Mouse (Mus musculus): ENCODE measurements around the gene Bag5. TPM values are rescaled to one million over a fixed set of nuclear protein-coding genes. Genes with fewer than 3 reads are reported as not detected.
"Not testable (repeated sequence)": the region's sequence is repeated elsewhere in the genome, so short reads cannot be mapped to it uniquely, and the experiment has no call there.

Bag5 gene
- polyA plus RNA-seq, 1 experiment from 2014 or later, result 65.3 TPM

- Histone ChIP-seq H3K4me3 (ENCODE audit: low read length) (peak overlapping the region; percentile 91), H3K9me3 (ENCODE audit: control insufficient read depth, low read length) (no peaks in the 10 kb centered on the region), H3K36me3 (ENCODE audit: control insufficient read depth, insufficient read depth, low read length) (no peaks in the 10 kb centered on the region), H3K4me2 (ENCODE audit: low read length) (peak overlapping the region; percentile 92), H3K9ac (ENCODE audit: low read depth, low read length) (peak overlapping the region; percentile 98), H3K27ac (ENCODE audit: low read depth, low read length) (peak overlapping the region; percentile 88), H3K27me3 (replicated peaks; ENCODE audit: control insufficient read depth, insufficient read depth, low read length) (no peaks in the 10 kb centered on the region; the same call in 1 of the 2 replicates), H3K4me1 (ENCODE audit: control insufficient read depth, insufficient read depth, low read depth, low read length) (peaks cover 29% of the 10 kb centered on the region)
- no peak for ATAC-seq
- 39% methylated on average over 23 of the region's 23 CpGs for WGBS
Measured at GRCm38 (mm10) chr12:111669000-111669788, 43.9 kb downstream of the Bag5 start.

GRCm38 (mm10) chr12:111668457-111668912, 44.6 kb downstream of the Bag5 start:
- Histone ChIP-seq H3K9me3 (ENCODE audit: control insufficient read depth, low read length) (no peaks in the 10 kb centered on the region), H3K9ac (ENCODE audit: low read depth, low read length) (peak overlapping the region; percentile 98), H3K27me3 (replicated peaks; ENCODE audit: control insufficient read depth, insufficient read depth, low read length) (no peaks in the 10 kb centered on the region), H3K36me3 (ENCODE audit: control insufficient read depth, insufficient read depth, low read length) (no peaks in the 10 kb centered on the region), H3K4me2 (ENCODE audit: low read length) (peak overlapping the region; percentile 92), H3K4me3 (ENCODE audit: low read length) (peak overlapping the region; percentile 91), H3K27ac (ENCODE audit: low read depth, low read length) (peak overlapping the region; percentile 88), H3K4me1 (ENCODE audit: control insufficient read depth, insufficient read depth, low read depth, low read length) (peaks cover 29% of the 10 kb centered on the region)
- peak; percentile 37 for ATAC-seq
- 2% methylated on average over 8 of the region's 8 CpGs for WGBS

GRCm38 (mm10) chr12:111667421-111667820, 45.6 kb downstream of the Bag5 start:
- no peak overlapping the region for H3K4me2 ChIP-seq (ENCODE audit: low read length)

GRCm38 (mm10) chr12:111666380-111666779, 46.7 kb downstream of the Bag5 start:
- Histone ChIP-seq H3K27ac (ENCODE audit: low read depth, low read length) (no peak overlapping the region), H3K4me1 (ENCODE audit: control insufficient read depth, insufficient read depth, low read depth, low read length) (peaks cover 23% of the 10 kb centered on the region), H3K9me3 (ENCODE audit: control insufficient read depth, low read length) (no peaks in the 10 kb centered on the region), H3K36me3 (ENCODE audit: control insufficient read depth, insufficient read depth, low read length) (no peaks in the 10 kb centered on the region), H3K9ac (ENCODE audit: low read depth, low read length) (no peak overlapping the region), H3K4me2 (ENCODE audit: low read length) (no peak overlapping the region), H3K27me3 (replicated peaks; ENCODE audit: control insufficient read depth, insufficient read depth, low read length) (no peaks in the 10 kb centered on the region), H3K4me3 (ENCODE audit: low read length) (no peak overlapping the region)
- WGBS, result 73% methylated on average over 13 of the region's 13 CpGs
- no peak for ATAC-seq

More at GRCm38 (mm10) chr12:111667421-111667820, 45.6 kb downstream of the Bag5 start:
- H3K27ac ChIP-seq (ENCODE audit: low read depth, low read length), result no peak overlapping the region
- H3K4me3 ChIP-seq (ENCODE audit: low read length), result no peak overlapping the region
- no peaks in the 10 kb centered on the region for H3K9me3 ChIP-seq (ENCODE audit: control insufficient read depth, low read length)
- H3K27me3 ChIP-seq (replicated peaks; ENCODE audit: control insufficient read depth, insufficient read depth, low read length), result no peaks in the 10 kb centered on the region
- peaks cover 23% of the 10 kb centered on the region for H3K4me1 ChIP-seq (ENCODE audit: control insufficient read depth, insufficient read depth, low read depth, low read length)
- ATAC-seq, result no peak
- 84% methylated on average over 5 of the region's 5 CpGs for whole genome bisulfite sequencing
- no peak overlapping the region for H3K9ac ChIP-seq (ENCODE audit: low read depth, low read length)
- no peaks in the 10 kb centered on the region for H3K36me3 ChIP-seq (ENCODE audit: control insufficient read depth, insufficient read depth, low read length)

GRCm38 (mm10) chr12:111665041-111665880, 47.8 kb downstream of the Bag5 start:
- Histone ChIP-seq H3K4me1 (ENCODE audit: control insufficient read depth, insufficient read depth, low read depth, low read length) (peaks cover 23% of the 10 kb centered on the region), H3K27me3 (replicated peaks; ENCODE audit: control insufficient read depth, insufficient read depth, low read length) (no peaks in the 10 kb centered on the region), H3K36me3 (ENCODE audit: control insufficient read depth, insufficient read depth, low read length) (no peaks in the 10 kb centered on the region), H3K9me3 (ENCODE audit: control insufficient read depth, low read length) (no peaks in the 10 kb centered on the region), H3K4me3 (ENCODE audit: low read length) (no peak overlapping the region), H3K27ac (ENCODE audit: low read depth, low read length) (no peak overlapping the region), H3K4me2 (ENCODE audit: low read length) (no peak overlapping the region), H3K9ac (ENCODE audit: low read depth, low read length) (no peak overlapping the region)
- ATAC-seq, result no peak
- 79% methylated on average over 13 of the region's 13 CpGs for WGBS

- ATAC-seq, result no peak
- no peaks in the 10 kb centered on the region for H3K27me3 ChIP-seq (replicated peaks; ENCODE audit: control insufficient read depth, insufficient read depth, low read length)
- H3K4me2 ChIP-seq (ENCODE audit: low read length), result no peak overlapping the region
- H3K9me3 ChIP-seq (ENCODE audit: control insufficient read depth, low read length), result no peaks in the 10 kb centered on the region
- H3K27ac ChIP-seq (ENCODE audit: low read depth, low read length), result no peak overlapping the region
- no peak overlapping the region for H3K9ac ChIP-seq (ENCODE audit: low read depth, low read length)
- 63% methylated on average over 6 of the region's 6 CpGs for WGBS
- no peaks in the 10 kb centered on the region; the same call in 1 of the 2 replicates for H3K36me3 ChIP-seq (ENCODE audit: control insufficient read depth, insufficient read depth, low read length)
- H3K4me3 ChIP-seq (ENCODE audit: low read length), result no peak overlapping the region
- H3K4me1 ChIP-seq (ENCODE audit: control insufficient read depth, insufficient read depth, low read depth, low read length), result peaks cover 12% of the 10 kb centered on the region
Measured at GRCm38 (mm10) chr12:111664144-111664634, 48.9 kb downstream of the Bag5 start.

- no peak overlapping the region for H3K9ac ChIP-seq (ENCODE audit: low read depth, low read length)
- no peaks in the 10 kb centered on the region; the same call in 1 of the 2 replicates for H3K36me3 ChIP-seq (ENCODE audit: control insufficient read depth, insufficient read depth, low read length)
- no peak overlapping the region for H3K4me2 ChIP-seq (ENCODE audit: low read length)
- ATAC-seq, result no peak
- no peak overlapping the region for H3K27ac ChIP-seq (ENCODE audit: low read depth, low read length)
- WGBS, result 73% methylated on average over 17 of the region's 17 CpGs
- H3K27me3 ChIP-seq (replicated peaks; ENCODE audit: control insufficient read depth, insufficient read depth, low read length), result no peaks in the 10 kb centered on the region
- H3K9me3 ChIP-seq (ENCODE audit: control insufficient read depth, low read length), result no peaks in the 10 kb centered on the region
- no peak overlapping the region for H3K4me3 ChIP-seq (ENCODE audit: low read length)
- H3K4me1 ChIP-seq (ENCODE audit: control insufficient read depth, insufficient read depth, low read depth, low read length), result peaks cover 5% of the 10 kb centered on the region
Measured at GRCm38 (mm10) chr12:111663228-111664143, 49.6 kb downstream of the Bag5 start.

GRCm38 (mm10) chr12:111661554-111661953, 51.5 kb downstream of the Bag5 start:
- not testable (repeated sequence) for H3K4me2 ChIP-seq (ENCODE audit: low read length); ATAC-seq; H3K36me3 ChIP-seq (ENCODE audit: control insufficient read depth, insufficient read depth, low read length); H3K27me3 ChIP-seq (replicated peaks; ENCODE audit: control insufficient read depth, insufficient read depth, low read length); H3K4me3 ChIP-seq (ENCODE audit: low read length); H3K9ac ChIP-seq (ENCODE audit: low read depth, low read length); H3K4me1 ChIP-seq (ENCODE audit: control insufficient read depth, insufficient read depth, low read depth, low read length); H3K27ac ChIP-seq (ENCODE audit: low read depth, low read length); H3K9me3 ChIP-seq (ENCODE audit: control insufficient read depth, low read length)
- 97% methylated on average over 11 of the region's 11 CpGs for WGBS

Data from hindbrain, embryonic 16.5 days (tissue).